8 mouse cellular contexts compared by ENCODE assay signal in genomic region chr8:69893863-69894262, GRCm38 (mm10). TPM values are rescaled to one million over a fixed set of nuclear protein-coding genes. Genes with fewer than 3 reads are reported as not detected.
DNase-seq lines count a peak whose midpoint lies in the region; ATAC-seq and TF ChIP-seq lines count a peak whose summit lies in the region.

No protein-coding gene starts in this region.

- H3K4me2 ChIP-seq in forebrain, embryonic 15.5 days (replicated peaks): no peak overlapping the region
- no peak overlapping the region for H3K4me2 ChIP-seq in intestine, embryonic 16.5 days (ENCODE audit: low read depth, low read length)
- H3K4me2 ChIP-seq in liver, embryonic 16.5 days (ENCODE audit: low read depth, low read length): no peak overlapping the region

- no peaks in the 10 kb centered on the region for H3K9me3 ChIP-seq in forebrain, embryonic 10.5 days
- no peaks in the 10 kb centered on the region for H3K9me3 ChIP-seq in forebrain, embryonic 15.5 days
- no peaks in the 10 kb centered on the region for H3K9me3 ChIP-seq in intestine, embryonic 16.5 days (ENCODE audit: control insufficient read depth, low read length)
- no peaks in the 10 kb centered on the region for H3K9me3 ChIP-seq in liver, embryonic 16.5 days (replicated peaks; ENCODE audit: control insufficient read depth, low read length)

- peak; percentile 70 for DNase-seq in forebrain, embryonic 10.5 days (ENCODE audit: extremely low spot score, low spot score)
- no peak for DNase-seq in testis, postnatal 14 days (ENCODE audit: low spot score)
- DNase-seq in retina, postnatal 7 days (ENCODE audit: low read depth, low spot score): peak; percentile 55

- peak; percentile 39; the same call in 1 of the 2 replicates for TF ChIP-seq CTCF in testis, adult 2 months (IDR thresholded peaks at IDR 0.05; ENCODE audit: control insufficient read depth, insufficient read depth, insufficient replicate concordance, low read depth, low read length)

- peaks cover 86% of the 10 kb centered on the region for H3K4me1 ChIP-seq in forebrain, embryonic 10.5 days
- H3K4me1 ChIP-seq in forebrain, embryonic 15.5 days: peaks cover 33% of the 10 kb centered on the region
- peaks cover 7% of the 10 kb centered on the region for H3K4me1 ChIP-seq in testis, adult 2 months (ENCODE audit: control insufficient read depth, insufficient read depth, low read length)
- H3K4me1 ChIP-seq in intestine, embryonic 16.5 days (ENCODE audit: control insufficient read depth, insufficient read depth, low read length): peaks cover 13% of the 10 kb centered on the region; the same call in 1 of the 2 replicates
- peaks cover 21% of the 10 kb centered on the region for H3K4me1 ChIP-seq in liver, embryonic 16.5 days (ENCODE audit: control insufficient read depth, low read depth, low read length)

- peaks cover 66% of the 10 kb centered on the region for H3K36me3 ChIP-seq in forebrain, embryonic 10.5 days (replicated peaks)
- no peaks in the 10 kb centered on the region for H3K36me3 ChIP-seq in forebrain, embryonic 15.5 days
- no peaks in the 10 kb centered on the region for H3K36me3 ChIP-seq in testis, adult 2 months (ENCODE audit: control insufficient read depth, insufficient read depth, low read length)
- 0 out of 2 replicates have a peak, but pooled peaks cover 2% of the 10 kb centered on the region for H3K36me3 ChIP-seq in intestine, embryonic 16.5 days (ENCODE audit: control insufficient read depth, insufficient read depth, low read length)
- H3K36me3 ChIP-seq in liver, embryonic 16.5 days (ENCODE audit: control insufficient read depth, insufficient read depth): peaks cover 8% of the 10 kb centered on the region; the same call in 1 of the 2 replicates

- H3K27me3 ChIP-seq in forebrain, embryonic 10.5 days (ENCODE audit: poor library complexity, severe bottlenecking): peaks cover 39% of the 10 kb centered on the region
- H3K27me3 ChIP-seq in forebrain, embryonic 15.5 days: peaks cover 20% of the 10 kb centered on the region
- H3K27me3 ChIP-seq in testis, adult 2 months (ENCODE audit: control insufficient read depth, insufficient read depth, low read length): no peaks in the 10 kb centered on the region
- peaks cover 16% of the 10 kb centered on the region for H3K27me3 ChIP-seq in intestine, embryonic 16.5 days (replicated peaks; ENCODE audit: control insufficient read depth, insufficient read depth, low read length)
- peaks cover 17% of the 10 kb centered on the region for H3K27me3 ChIP-seq in liver, embryonic 16.5 days (ENCODE audit: control insufficient read depth, insufficient read depth, low read depth, low read length)

- H3K4me3 ChIP-seq in forebrain, embryonic 10.5 days: peak overlapping the region; percentile 2; the same call in 1 of the 2 replicates
- H3K4me3 ChIP-seq in forebrain, embryonic 15.5 days: no peak overlapping the region
- no peak overlapping the region for H3K4me3 ChIP-seq in testis, adult 2 months (ENCODE audit: control insufficient read depth, low read depth, low read length)
- no peak overlapping the region for H3K4me3 ChIP-seq in intestine, embryonic 16.5 days (ENCODE audit: low read length)
- no peak overlapping the region for H3K4me3 ChIP-seq in liver, embryonic 16.5 days (ENCODE audit: low read depth, low read length)

- no peak for ATAC-seq in forebrain, embryonic 15.5 days (replicated peaks)
- ATAC-seq in common myeloid progenitor, adult 5-6 weeks (replicated peaks; ENCODE audit: low read depth, poor library complexity, severe bottlenecking): peak; percentile 35; the same call in 1 of the 2 replicates
- peak; percentile 21; the same call in 1 of the 2 replicates for ATAC-seq in intestine, embryonic 16.5 days
- ATAC-seq in liver, embryonic 16.5 days (ENCODE audit: low read depth): peak; percentile 33; the same call in 1 of the 2 replicates

- 28% methylated on average over 17 of the region's 17 CpGs for WGBS in forebrain, embryonic 10.5 days
- 21% methylated on average over 17 of the region's 17 CpGs for WGBS in forebrain, embryonic 15.5 days
- 45% methylated on average over 17 of the region's 17 CpGs for WGBS in intestine, embryonic 16.5 days
- 63% methylated on average over 17 of the region's 17 CpGs for WGBS in liver, embryonic 16.5 days (ENCODE audit: insufficient replicate concordance)

- no peak for TF ChIP-seq POLR2A in testis, adult 2 months (IDR thresholded peaks at IDR 0.05; ENCODE audit: control insufficient read depth, low read depth, low read length)

- H3K27ac ChIP-seq in forebrain, embryonic 10.5 days: 0 out of 2 replicates have a peak overlapping the region, but pooled peaks have one; percentile 18
- no peak overlapping the region for H3K27ac ChIP-seq in forebrain, embryonic 15.5 days (replicated peaks)
- H3K27ac ChIP-seq in testis, adult 2 months (ENCODE audit: control insufficient read depth, insufficient read depth, low read depth, low read length): no peak overlapping the region
- no peak overlapping the region for H3K27ac ChIP-seq in intestine, embryonic 16.5 days (ENCODE audit: low read length)
- no peak overlapping the region for H3K27ac ChIP-seq in liver, embryonic 16.5 days (ENCODE audit: low read length)

- no peak overlapping the region for H3K9ac ChIP-seq in forebrain, embryonic 15.5 days (replicated peaks)
- H3K9ac ChIP-seq in intestine, embryonic 16.5 days (ENCODE audit: low read depth, low read length): no peak overlapping the region
- H3K9ac ChIP-seq in liver, embryonic 16.5 days (ENCODE audit: low read depth, low read length): no peak overlapping the region

RNA-seq across cellular contexts. Expression of gene Cilp2, which starts 6.4 kb away (rescaled TPM):
- polyA plus RNA-seq in forebrain, embryonic 10.5 days (2016; fragmentation: Nextera tagmentation; extraction: Ambion mirVana): 0.36 and 0.53 TPM in 2 replicates
- 3.6 and 4.0 TPM in 2 replicates for polyA plus RNA-seq in forebrain, embryonic 15.5 days (2015; fragmentation: Nextera tagmentation; extraction: Ambion mirVana)
- 0.36 and 0.51 TPM in 2 replicates for polyA plus RNA-seq in testis, adult 2 months (2012; rRNA removed)
- total RNA-seq in common myeloid progenitor, adult 5-6 weeks (2017): not detected in 2 replicates
- polyA plus RNA-seq in intestine, embryonic 16.5 days (2015; fragmentation: Nextera tagmentation; extraction: Ambion mirVana): 0.51 and 0.53 TPM in 2 replicates
- polyA plus RNA-seq in liver, embryonic 16.5 days (2015; fragmentation: Nextera tagmentation; extraction: Ambion mirVana): not detected in 2 replicates

RNA-seq across cellular contexts. Expression of gene Tssk6, which starts 8.1 kb away (rescaled TPM):
- polyA plus RNA-seq in forebrain, embryonic 10.5 days (2016; fragmentation: Nextera tagmentation; extraction: Ambion mirVana): 5.1 and 5.3 TPM in 2 replicates
- 3.4 and 3.8 TPM in 2 replicates for polyA plus RNA-seq in forebrain, embryonic 15.5 days (2015; fragmentation: Nextera tagmentation; extraction: Ambion mirVana)
- polyA plus RNA-seq in testis, adult 2 months (2012; rRNA removed): 844 and 936 TPM in 2 replicates
- 1.2 TPM in 1 of 2 replicates, not detected in the other for total RNA-seq in common myeloid progenitor, adult 5-6 weeks (2017)
- polyA plus RNA-seq in intestine, embryonic 16.5 days (2015; fragmentation: Nextera tagmentation; extraction: Ambion mirVana): 2.8 TPM in 2 replicates
- polyA plus RNA-seq in liver, embryonic 16.5 days (2015; fragmentation: Nextera tagmentation; extraction: Ambion mirVana): 1.1 and 1.6 TPM in 2 replicates

RNA-seq across cellular contexts. Expression of gene Ndufa13, which starts 8.5 kb away (rescaled TPM):
- polyA plus RNA-seq in forebrain, embryonic 10.5 days (2016; fragmentation: Nextera tagmentation; extraction: Ambion mirVana): 165 and 170 TPM in 2 replicates
- 173 and 179 TPM in 2 replicates for polyA plus RNA-seq in forebrain, embryonic 15.5 days (2015; fragmentation: Nextera tagmentation; extraction: Ambion mirVana)
- polyA plus RNA-seq in testis, adult 2 months (2012; rRNA removed): 122 and 131 TPM in 2 replicates
- 82.1 and 100 TPM in 2 replicates for total RNA-seq in common myeloid progenitor, adult 5-6 weeks (2017)
- 233 and 243 TPM in 2 replicates for polyA plus RNA-seq in intestine, embryonic 16.5 days (2015; fragmentation: Nextera tagmentation; extraction: Ambion mirVana)
- 103 and 104 TPM in 2 replicates for polyA plus RNA-seq in liver, embryonic 16.5 days (2015; fragmentation: Nextera tagmentation; extraction: Ambion mirVana)

RNA-seq across cellular contexts. Expression of gene Yjefn3, which starts 8.6 kb away (rescaled TPM):
- 3.8 and 5.1 TPM in 2 replicates for polyA plus RNA-seq in forebrain, embryonic 10.5 days (2016; fragmentation: Nextera tagmentation; extraction: Ambion mirVana)
- polyA plus RNA-seq in forebrain, embryonic 15.5 days (2015; fragmentation: Nextera tagmentation; extraction: Ambion mirVana): 8.9 and 9.0 TPM in 2 replicates
- polyA plus RNA-seq in testis, adult 2 months (2012; rRNA removed): 0.95 TPM in 2 replicates
- not detected in 2 replicates for total RNA-seq in common myeloid progenitor, adult 5-6 weeks (2017)
- polyA plus RNA-seq in intestine, embryonic 16.5 days (2015; fragmentation: Nextera tagmentation; extraction: Ambion mirVana): 3.2 and 3.8 TPM in 2 replicates
- polyA plus RNA-seq in liver, embryonic 16.5 days (2015; fragmentation: Nextera tagmentation; extraction: Ambion mirVana): 0.63 and 0.77 TPM in 2 replicates

Comparison
In these comparisons a context has a peak if more than half of its experiments do, and no peak if none do; other contexts are left out.
1. RNA of gene Tssk6, which starts 8.1 kb away (polyA plus RNA-seq): 844 to 936 TPM in testis, adult 2 months; 5.1 to 5.3 TPM in forebrain, embryonic 10.5 days, 3.4 to 3.8 TPM in forebrain, embryonic 15.5 days, 2.8 TPM in intestine, embryonic 16.5 days and 1.1 to 1.6 TPM in liver, embryonic 16.5 days; every median in the first group is over 100 times any median in the second.